Mouse (Mus musculus) thymus, postnatal 10 days (tissue): ENCODE data around the gene Smad1.

Experiments
- DNase-seq, 2 experiments: peaks; one replicate each; pipeline ENCODE4 v3.0.0; 2021; ENCODE audit warnings: low spot score in 2 of 2

Gene Smad1

DNA sequence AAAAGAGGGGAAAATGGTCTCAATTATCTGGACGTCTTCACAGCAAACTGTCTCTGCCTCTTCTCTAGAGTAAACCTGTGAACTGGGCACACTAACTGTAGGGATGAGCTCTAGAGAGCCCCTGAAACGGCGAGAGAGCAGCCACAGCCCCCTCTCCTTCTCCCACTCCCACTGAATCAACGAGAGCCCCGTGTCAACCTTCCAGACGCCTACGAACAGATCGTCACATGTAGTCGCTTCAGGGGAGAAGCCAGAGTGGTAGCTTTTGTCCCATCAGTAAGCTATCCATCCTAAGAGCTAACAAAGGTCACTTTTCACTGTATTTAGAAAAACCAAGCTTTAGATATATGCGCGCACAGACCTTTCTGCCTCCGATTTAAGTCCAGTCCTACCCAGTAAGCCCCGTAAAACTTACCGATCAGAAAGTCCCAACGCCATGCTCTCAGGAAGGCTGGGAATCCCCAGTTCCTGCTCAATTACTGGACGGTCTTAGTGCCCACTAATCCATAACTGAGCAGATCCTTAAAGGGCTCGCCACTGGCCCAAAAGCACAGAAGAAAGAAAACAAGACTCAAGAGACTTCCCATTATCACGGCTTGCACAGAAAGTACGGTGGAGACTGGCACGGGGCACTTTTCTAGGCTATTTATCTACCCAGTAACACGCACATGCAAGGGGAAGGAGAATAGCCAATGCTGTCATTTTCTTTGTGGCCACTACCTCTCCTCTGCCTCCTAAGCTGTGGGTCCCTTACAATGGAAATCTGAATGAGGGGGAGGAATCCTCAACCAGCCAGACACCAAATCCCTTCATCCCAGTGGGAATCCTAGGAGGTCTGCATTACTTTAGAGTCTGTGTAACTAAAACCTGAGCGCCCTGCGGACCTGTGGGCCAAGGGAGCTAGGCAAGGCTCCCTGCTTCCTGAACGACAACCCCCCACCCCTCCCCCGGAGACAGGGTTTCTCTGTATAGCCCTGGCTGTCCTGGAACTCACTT lies 14.7 kb downstream of the Smad1 start:
- no peak for DNase-seq

DNA sequence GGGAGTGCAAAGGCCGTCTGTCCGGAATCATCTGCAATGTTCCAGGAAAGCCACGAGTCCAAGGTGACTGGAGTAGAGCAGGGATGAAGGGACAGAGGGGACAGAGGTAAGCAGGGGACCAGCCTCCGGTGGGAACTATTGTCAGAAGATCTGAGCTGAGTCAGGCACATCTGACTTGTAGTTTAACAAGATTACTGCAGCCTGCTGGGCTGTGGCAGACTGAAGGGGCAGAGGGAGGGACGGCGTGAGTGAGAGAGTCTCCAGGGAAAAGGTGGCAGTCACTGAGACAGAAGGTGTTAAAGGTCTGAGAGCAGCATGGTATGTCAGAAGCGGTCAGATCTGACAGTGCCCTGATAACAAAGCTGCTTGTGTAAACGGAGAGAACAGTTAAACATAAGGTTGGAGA lies 16.5 kb downstream of the Smad1 start:
- DNase-seq = no peak

DNA sequence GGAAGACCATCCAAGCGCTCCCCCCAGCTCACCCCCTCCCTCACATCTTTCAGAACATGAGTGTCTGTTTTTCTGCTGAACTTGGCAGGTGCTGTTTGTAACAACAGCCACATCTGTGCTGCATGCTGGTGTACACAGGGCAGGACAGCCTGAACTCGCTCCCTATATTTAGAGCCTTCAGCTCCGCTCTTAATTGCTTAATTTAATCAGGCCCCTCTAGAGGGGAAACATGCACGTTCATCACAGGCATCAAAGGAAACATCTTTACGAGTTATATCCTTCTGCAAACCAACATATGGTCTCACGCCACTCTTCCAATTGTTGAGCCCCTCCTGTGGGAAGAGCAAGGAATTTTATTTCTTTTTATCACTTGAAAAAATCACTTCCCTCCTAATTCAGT lies 17.5 kb downstream of the Smad1 start:
- DNase-seq = no peak

DNA sequence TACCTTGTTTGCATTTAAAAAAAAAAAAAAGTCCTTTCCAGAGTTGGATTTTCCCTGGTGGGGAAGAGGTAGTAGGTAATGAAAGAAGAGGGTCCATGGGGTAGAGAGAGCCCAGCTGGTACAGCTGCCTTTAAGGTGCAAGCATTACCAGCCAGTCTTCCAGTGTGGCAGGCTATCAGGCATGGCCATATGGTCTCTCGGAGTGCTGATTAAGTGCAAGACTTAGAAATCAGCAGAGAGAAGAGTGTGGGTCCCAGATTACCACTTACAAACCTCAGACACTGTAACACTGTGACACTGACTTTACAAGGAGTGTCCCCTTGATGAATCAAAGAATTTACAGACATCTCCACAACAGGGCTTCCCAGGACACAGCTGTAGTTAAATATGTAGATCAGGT lies 18.9 kb downstream of the Smad1 start:
- no peak for DNase-seq

DNA sequence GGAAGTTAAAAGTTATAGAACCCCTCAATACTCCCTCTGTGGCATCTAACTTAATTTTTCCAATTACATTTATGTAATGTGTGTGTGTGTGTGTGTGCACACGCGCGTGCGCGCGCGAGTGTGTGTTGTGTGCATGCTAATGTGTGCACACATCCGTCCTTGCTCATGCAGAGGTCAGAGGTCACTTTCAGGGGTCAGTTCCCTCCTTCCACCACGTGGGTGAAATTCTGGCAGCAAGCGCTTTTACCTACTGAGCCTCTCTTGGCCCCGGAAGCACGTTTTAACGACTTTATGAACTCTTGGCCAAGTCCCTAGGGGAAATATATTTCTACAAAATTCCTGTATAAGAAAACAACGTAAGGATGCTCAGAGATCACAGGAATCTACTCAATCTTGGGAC lies 19.3 kb downstream of the Smad1 start:
- DNase-seq = no peak

DNA sequence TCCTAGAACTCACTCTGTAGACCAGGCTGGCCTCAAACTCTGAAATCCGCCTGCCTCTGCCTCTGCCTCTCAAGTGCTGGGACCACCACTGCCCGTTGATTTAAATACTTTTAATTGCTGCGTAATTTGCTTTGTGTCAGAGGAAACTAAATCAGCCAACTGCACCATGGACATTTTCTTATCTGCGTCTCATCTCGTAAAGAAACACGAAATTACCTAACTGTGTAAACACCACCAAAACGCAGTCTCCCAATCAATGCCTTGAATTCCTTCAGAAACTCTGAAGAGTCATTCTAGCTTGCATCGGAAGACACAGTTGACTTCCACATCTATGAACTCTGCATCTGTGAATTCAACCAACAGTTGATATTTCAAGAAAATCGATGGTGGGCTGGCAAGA lies 22.7 kb downstream of the Smad1 start:
- no peak for DNase-seq

DNA sequence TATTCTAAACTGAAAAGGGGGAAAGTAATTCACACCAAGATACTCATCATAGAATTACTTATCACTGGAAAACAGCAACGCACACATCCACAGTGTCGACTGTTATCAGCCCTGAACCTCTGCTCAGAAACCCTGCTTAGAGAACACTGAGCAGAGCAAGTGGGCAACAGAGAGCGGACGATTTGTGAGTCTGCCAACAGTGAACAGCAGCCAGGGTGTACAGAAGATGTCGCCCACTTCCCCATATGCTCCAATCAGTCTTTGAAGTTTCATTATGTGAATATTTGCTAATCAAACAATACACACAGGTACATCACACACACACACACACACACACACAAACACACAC lies 23.6 kb downstream of the Smad1 start:
- DNase-seq = no peak

DNA sequence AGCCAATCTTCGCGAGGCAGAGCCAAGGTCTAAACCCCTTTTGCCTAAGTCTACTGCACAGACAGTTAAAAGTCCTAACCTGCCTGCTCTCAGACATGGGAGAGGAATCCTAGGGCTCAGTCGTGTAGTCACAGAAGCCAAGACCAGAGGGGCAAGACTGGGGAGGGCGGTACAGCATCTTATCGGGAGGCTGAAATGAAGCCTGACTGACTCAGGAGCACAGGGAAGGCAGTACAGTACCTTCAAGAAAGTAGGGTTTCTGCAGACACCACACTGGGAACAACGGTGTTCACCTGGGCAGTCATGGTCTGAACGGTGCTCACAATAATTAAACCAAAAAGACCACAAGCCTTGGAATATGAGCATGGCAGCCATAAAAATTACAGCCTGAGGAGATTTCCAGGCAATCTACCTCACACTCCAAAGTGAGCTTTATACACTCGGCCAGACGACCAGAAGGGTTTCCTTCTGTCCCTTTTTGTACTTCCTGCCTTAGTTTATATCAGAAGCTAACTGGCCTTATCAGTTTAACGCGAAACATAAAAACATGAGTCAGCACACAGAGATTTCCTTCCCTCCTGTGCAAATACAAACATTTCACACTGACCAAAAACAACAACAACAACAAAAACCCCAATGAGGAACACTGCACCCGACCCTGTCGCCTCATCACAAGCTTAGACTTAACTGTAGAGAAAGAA lies 24.1 kb downstream of the Smad1 start:
- no peak for DNase-seq

DNA sequence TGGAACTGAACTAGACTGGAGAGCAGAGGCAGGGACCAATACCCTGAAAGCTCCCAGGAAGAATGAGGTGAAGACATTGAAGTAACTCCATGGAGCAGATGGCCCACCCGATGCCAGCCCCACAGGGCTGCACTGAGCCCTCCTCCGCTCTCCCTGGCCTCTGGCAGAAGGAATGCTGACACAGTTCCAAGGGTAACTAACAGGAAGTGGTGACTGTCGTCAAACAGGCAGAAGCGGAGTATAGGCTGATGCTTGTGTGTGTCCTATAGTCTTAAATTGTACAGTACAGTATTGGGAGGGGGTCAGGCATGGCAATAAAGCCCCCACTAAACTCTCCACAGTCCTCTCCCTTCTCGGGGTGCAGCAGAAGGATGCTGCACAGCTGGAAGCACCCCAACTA lies 24.9 kb downstream of the Smad1 start:
- no peak for DNase-seq

DNA sequence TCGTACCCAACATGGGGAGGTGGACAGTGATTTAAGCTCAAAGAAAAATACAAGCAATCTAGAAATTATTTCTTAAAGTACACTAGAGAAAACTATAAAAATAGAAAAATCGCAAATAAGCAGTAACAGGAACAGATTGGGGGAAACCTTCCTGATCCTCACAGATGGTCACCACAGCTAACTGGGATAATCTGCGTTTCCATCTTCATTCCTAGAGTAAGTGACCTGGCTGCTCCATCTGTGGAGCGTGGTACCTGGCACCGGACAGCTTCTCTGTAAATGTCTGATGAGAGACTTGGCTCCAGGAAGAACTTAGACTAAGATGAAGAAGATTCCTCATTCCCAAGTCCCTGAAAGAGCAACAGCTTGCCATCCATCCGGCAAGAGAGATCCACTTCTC lies 25.8 kb downstream of the Smad1 start:
- DNase-seq = no peak

DNA sequence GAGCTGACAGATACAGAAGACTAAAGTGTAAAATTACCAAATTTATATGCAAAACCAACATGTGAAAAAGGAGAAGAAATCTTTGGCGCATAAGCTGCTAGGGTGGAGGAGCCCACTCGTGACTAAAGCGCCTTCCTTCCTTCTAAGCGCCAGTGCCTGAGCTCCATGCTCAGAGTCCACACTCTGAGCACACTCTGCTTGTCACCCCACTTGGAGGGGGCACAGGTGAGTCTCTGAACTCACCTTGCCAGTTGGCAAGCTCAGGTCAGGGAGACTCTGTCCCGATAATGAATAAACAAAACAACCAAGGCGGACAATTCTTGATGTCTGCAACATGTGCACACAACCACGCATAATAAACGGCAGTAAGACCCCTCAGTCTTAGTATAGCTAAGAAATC lies 26.4 kb downstream of the Smad1 start:
- no peak for DNase-seq

DNA sequence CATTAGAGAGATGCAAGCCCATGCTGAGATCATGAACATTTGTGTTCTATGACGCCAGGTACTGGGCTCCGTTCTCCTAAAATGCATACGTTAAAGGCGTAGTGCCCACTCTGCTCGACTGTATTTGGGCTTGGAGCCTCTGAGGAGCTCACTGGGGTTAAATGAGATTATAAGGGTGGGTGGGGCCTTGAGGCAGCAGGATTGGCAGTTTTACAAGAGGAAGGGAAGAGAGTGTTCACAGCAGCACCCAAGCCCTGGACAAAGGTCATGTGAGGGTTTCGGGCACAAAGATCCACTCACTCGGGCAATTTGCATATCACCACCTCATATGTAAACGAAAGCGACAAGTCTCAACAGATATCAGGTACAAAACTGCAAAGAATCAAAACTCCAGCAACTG lies 26.8 kb downstream of the Smad1 start:
- no peak for DNase-seq

DNA sequence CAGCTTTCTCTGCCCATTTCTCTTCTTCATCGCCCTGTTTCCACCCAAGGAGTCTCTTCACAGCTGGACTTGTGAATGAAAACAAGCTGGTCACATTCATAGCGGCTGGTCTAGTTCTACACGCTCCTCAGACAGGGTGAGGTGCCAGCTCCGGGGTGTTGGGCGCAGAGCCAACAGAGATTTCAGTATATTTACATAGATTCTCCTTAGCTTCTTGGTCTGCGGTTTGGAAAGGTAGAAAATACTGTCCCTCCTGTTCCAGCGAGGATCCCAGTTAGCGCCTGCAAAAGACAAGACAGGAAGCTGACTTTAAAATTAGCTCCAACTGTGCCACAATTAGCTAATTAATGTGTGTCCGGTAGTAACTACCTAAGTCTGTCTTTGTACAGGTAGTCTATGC lies 27.2 kb downstream of the Smad1 start:
- no peak for DNase-seq

DNA sequence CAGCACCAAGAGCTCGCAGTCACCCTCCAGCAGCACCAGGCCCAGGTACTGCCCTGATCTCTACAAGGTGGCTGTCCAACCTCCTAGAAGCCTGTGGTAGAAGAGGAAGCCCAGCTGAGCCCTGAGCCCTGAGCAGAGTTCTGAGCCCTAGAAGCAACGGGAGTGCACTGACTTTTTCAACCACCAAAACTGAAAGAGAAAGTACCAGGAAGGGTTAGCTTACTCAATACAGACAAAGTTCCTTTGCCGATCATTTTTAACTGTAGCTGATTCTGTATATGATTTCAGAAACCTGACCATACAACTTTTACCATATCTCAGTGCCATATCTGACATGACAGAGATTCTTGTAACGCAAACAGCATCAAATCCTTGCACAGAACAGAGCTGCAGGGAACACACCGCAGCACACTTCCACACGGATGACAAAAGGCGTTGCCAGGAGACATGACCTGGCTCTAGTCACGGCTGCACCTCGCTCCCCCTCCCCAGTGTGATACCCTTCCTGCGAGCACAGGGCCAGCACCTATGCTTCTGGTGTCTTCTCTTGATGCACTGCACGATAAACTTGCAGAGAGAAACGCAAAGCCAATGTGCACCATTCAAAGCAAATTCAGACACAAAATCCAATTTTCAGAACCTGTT lies 28.6 kb downstream of the Smad1 start:
- no peak for DNase-seq

DNA sequence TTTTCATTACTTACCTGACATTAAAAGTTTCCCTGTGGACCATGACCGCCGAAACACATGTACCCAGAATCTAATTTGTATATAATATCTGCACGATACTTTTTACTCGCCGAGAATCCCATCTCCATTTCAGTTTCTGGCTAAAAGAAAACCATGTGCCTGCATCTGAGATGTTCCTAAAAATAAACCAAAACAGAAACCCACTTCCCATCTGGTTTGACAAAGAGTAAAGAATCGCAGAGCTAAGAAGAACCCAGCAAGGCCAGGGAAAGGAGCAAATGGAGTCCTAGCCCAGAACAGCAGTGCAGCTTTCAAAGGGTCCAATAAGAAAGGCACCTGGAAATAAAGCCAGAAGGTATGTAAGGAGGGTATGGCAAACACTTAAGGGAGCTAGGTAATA lies 30.2 kb downstream of the Smad1 start:
- no peak for DNase-seq

DNA sequence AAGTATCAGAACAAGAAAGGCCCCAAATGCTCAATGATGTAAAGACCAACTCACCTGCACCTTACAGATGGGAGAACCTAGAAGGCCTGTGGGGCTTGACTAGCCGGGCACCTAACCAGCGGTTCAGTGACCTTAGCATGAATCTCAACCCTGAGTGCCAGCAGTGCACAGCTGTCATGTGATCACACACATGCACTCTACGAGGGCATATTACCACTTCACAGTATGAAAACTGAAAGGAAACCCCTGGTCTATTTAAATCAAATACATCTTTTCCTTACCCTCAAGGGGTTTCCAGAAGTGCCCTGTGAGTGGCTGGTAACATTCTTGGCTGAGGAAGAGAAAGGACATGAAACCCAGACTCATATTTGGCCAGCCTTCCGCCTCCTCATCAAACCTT lies 31.4 kb downstream of the Smad1 start:
- no peak for DNase-seq

DNA sequence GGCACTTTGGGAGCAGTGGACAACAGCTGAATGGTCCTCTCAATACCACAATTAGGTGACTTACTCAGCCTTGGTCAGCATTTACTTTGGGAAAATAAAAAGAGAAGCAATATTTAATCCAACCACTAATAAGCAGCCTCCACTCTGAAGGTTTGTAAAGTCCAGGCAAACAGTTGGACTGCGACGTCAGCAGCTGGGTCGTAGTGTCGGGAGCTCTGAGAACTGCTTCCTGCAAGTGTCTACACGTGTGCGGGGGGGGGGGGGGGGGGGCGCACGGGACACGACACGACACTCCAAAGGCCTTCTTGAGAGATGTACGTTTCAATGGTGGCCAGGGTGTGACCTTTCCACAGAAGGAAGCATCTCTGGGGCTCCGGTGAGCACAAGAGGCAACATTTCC lies 32.0 kb downstream of the Smad1 start:
- DNase-seq = no peak

DNA sequence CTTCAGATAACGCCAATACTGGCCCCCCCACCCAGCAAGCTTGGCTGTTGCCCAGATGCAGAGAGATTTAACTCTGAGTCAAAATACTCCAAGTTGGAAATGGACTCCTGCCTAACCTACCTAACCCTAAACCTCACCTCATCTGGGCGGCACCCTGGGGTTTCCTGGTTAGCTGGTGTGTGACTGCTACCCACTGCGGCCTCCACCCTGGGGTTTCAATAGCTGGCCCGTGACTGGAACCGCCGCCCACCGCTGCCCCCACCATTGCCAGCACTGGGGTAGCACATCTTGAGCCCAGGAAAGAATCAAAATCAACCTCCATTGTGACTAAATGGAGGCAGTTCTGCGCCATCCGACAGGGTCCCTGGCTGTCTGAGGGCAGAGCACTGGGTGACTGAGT lies 33.1 kb downstream of the Smad1 start:
- no peak for DNase-seq

DNA sequence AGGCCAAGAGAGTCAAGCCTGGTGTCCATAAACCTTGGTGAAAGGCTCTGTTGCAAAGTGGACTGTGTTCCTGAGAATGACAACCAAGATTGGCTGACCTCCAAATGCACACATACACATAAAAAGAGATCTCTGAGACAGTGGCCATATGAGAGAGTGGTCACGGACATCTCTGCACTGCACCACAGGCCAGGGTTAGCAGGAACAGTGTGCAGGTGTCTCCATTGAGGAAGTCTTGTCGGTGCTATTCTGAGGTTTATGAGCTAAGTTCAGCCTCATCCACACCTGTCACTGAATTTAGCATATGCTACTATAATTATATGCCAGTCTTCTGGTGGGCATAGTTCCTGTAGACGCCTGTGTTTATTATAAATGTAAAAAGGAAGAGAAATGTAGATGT lies 33.6 kb downstream of the Smad1 start:
- DNase-seq = no peak

DNA sequence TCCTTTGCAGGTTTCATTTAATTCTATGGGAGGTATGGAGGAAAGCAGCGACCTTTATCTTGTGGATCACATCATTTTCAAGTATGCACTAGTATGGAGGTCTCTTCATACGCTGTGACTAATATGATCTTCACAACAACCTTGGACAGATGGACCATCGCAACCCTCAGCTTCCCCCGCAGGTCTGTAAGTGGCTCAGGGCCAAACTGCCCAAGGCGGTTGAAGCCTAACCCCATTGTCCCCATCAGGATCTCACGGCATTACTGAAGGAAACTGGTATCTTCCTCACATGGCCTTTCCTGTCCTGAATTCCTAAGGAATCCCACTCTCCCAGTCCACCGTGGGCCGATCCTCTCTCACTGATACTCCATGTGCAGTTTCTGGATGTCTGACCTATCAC lies 34.5 kb downstream of the Smad1 start:
- DNase-seq = no peak

DNA sequence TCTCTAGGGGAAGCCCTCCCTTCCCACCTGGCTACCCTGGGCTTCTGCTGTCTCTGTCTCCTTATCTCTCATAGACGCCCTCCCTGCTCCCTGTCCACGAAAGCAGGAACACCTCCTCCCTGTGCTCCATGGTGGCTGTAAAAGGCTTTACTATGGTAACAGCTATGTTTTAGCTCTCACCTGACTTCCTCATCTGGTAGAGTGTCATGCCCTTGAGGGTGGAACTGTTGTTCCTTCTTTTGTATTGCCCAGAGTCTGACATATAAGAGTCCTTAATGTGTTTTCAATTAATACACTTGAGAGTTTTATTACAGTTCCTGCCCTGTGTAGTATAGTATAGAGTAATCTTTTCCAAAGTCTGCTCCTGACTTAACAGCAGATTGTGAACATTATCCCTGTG lies 36.9 kb downstream of the Smad1 start:
- no peak for DNase-seq

DNA sequence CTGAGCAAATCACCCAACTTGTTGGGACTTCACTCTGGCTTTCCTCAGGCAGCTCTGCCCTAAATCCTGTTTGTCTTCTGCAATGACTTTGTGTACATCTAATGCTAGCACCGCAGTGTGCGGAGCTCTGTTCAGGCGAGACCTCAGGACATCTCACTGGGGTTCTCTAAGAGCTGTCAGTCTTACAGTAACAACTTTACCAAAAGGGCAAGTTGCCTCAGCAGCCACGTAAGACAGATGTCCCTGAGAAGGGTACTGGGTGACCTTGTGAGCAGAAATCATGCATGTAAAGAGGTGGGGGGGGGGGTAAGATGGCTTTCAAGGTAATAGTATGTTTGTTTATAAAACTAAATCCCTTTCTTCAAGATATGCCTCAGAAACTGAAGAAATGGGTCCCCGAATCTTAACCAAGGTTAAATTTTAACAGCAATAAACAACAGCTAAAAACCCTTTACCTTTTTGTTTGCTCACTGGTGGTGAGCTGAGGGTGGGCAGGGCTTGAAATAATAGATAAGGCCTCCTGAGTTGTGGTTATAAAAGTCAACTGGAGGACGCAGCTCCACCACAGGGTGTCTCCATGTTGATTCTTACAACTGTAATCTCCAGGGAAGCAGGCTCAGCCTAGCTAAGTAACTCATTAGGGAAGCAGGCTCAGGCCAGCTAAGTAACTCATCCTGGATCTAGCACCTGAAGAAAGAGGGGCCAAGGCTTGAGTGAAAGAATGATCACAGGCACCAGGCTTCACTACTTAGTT lies 38.4 kb downstream of the Smad1 start:
- DNase-seq = no peak
